ENCODE assay signal across 8 mouse cellular contexts in the genomic region with DNA sequence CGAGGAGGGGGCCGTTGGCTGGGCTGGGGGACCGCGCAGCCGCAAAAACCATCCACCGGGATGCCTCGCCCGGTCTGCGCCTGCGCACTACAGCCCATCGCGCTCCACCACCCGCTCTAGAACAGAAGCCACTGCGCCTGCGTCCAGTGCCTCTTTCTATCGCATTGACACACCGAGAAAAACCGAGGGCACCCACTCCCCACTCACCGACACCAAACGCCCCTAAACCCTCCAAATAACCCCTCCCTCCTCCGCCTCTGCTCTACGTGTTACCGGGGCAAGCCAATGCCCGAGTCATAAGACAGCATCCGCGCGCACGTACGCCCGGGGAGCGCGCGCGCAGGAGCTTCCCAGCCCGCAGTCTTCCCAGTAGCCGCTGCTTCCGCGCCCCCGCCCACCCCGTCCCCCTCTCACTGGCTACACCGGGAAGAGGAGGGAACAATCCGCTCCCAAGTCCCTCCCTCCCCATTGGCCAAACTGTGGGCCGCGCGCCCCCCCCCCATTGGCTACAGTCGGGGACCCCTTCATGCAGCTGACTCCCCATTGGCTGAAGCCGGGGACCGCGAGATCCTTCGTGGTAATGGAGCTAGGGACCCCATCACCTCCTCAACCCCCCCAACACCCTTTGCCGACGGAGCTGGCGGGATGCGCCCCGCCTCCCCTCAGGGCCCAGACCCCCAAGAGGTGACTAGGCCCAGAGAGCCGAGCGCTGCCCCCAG. TPM values are rescaled to one million over a fixed set of nuclear protein-coding genes. Genes with fewer than 3 reads are reported as not detected.
DNase-seq lines count a peak whose midpoint lies in the region; ATAC-seq lines count a peak whose summit lies in the region.

No protein-coding gene starts in this region.

- peak; percentile 99 for DNase-seq in R1 (ENCODE audit: low read depth, low spot score)
- peak; percentile 97 for DNase-seq in cerebellum, postnatal 14 days
- DNase-seq in frontal cortex, postnatal 14 days (ENCODE audit: low spot score in 2 of 2): peak; percentile 90 to 93
- DNase-seq in layer of hippocampus, postnatal 36 days: peak; percentile 93 to 94
- DNase-seq in lung, postnatal 25 days (ENCODE audit: low spot score): peak; percentile 93
- peak; percentile 77 for DNase-seq in retina, adult 2 months (ENCODE audit: low read depth, low spot score)
- peak; percentile 91 for DNase-seq in thymus, postnatal 25 days

- peak; percentile 92 for ATAC-seq in hindbrain, embryonic 13.5 days (ENCODE audit: low FRiP score)

- H3K9ac ChIP-seq in hindbrain, embryonic 13.5 days: peak overlapping the region; percentile 99

- peak overlapping the region; percentile 78 for H3K4me2 ChIP-seq in hindbrain, embryonic 13.5 days

- peaks cover 40% of the 10 kb centered on the region for H3K36me3 ChIP-seq in hindbrain, embryonic 13.5 days

- peak overlapping the region; percentile 93 for H3K4me3 ChIP-seq in hindbrain, embryonic 13.5 days

- H3K27ac ChIP-seq in hindbrain, embryonic 13.5 days: peak overlapping the region; percentile 100

- H3K4me1 ChIP-seq in hindbrain, embryonic 13.5 days (replicated peaks): peaks cover 22% of the 10 kb centered on the region

- WGBS in hindbrain, embryonic 13.5 days: under 1% methylated on average over 52 of the region's 57 CpGs

- H3K27me3 ChIP-seq in hindbrain, embryonic 13.5 days: no peaks in the 10 kb centered on the region

- no peaks in the 10 kb centered on the region for H3K9me3 ChIP-seq in hindbrain, embryonic 13.5 days

RNA-seq across cellular contexts. Expression of a gene that starts 1.1 kb away (rescaled TPM):
- polyA plus RNA-seq in hindbrain, embryonic 13.5 days (2015; fragmentation: Nextera tagmentation; extraction: Ambion mirVana): 61.6 and 65.4 TPM in 2 replicates
- 100 to 1,000 TPM; 113 to 134 TPM for total RNA-seq in layer of hippocampus, postnatal 36 days (2021)

RNA-seq across cellular contexts. Expression of a gene that starts 15.0 kb away (rescaled TPM):
- 118 and 120 TPM in 2 replicates for polyA plus RNA-seq in hindbrain, embryonic 13.5 days (2015; fragmentation: Nextera tagmentation; extraction: Ambion mirVana)
- total RNA-seq in layer of hippocampus, postnatal 36 days (2021): 10 to 100 TPM; 88.9 to 94.0 TPM

RNA-seq across cellular contexts. Expression of a gene that starts 27.0 kb away (rescaled TPM):
- polyA plus RNA-seq in hindbrain, embryonic 13.5 days (2015; fragmentation: Nextera tagmentation; extraction: Ambion mirVana): 63.7 and 64.5 TPM in 2 replicates
- 10 to 100 TPM; 72.5 to 73.2 TPM for total RNA-seq in layer of hippocampus, postnatal 36 days (2021)

RNA-seq across cellular contexts. Expression of a gene that starts 39.3 kb away (rescaled TPM):
- polyA plus RNA-seq in hindbrain, embryonic 13.5 days (2015; fragmentation: Nextera tagmentation; extraction: Ambion mirVana): 1.5 and 4.1 TPM in 2 replicates
- under 1 TPM; 0.55 to 0.63 TPM for total RNA-seq in layer of hippocampus, postnatal 36 days (2021)

Comparison
In these comparisons a context has a peak if more than half of its experiments do, and no peak if none do; other contexts are left out.
1. Peak in every context shown above with its lines: DNase-seq, ATAC-seq, H3K4me3 ChIP-seq and H3K27ac ChIP-seq.